Mouse (Mus musculus): ENCODE measurements around the gene Wdr90. TPM values are rescaled to one million over a fixed set of nuclear protein-coding genes. Genes with fewer than 3 reads are reported as not detected.
A peak's percentile ranks its signal among the peaks of the same experiment; 100 is the strongest.

Gene Wdr90
- polyA plus RNA-seq, 1 experiment from 2014 or later: 13.1 TPM

DNA sequence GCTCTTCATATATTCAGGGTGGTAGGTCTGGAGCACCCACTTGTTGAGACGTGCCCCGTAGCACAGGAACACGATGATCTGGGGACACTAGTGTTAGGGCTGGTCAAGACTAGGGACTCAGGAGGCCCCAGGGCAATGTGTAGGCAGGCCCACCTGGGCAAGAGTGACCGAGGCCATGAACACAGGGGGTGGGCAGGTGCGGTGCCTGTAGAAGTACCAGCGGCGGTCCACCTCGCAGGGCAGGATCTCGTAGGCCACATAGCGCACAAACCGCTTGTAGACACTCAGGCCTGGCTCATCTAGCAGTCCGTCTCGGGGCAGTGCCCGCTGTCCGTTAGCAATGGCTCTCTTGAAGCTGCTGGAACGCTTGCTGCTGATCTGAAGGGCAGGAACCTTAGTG, 25.5 kb downstream of the Wdr90 start:
- no peak overlapping the region; the same call in 1 of the 2 replicates for H3K9ac ChIP-seq (ENCODE audit: low read depth, low read length)
- H3K4me2 ChIP-seq (ENCODE audit: low read length): peak overlapping the region; percentile 85
- H3K4me1 ChIP-seq (ENCODE audit: control insufficient read depth, insufficient read depth, low read depth, low read length): peaks cover 60% of the 10 kb centered on the region
- ATAC-seq: no peak
- H3K36me3 ChIP-seq (ENCODE audit: control insufficient read depth, insufficient read depth, low read length): peaks cover 29% of the 10 kb centered on the region
- 92% methylated on average over 16 of the region's 16 CpGs for WGBS
- H3K9me3 ChIP-seq (ENCODE audit: control insufficient read depth, low read length): no peaks in the 10 kb centered on the region
- H3K4me3 ChIP-seq (ENCODE audit: low read length): peak overlapping the region; percentile 55; the same call in 1 of the 2 replicates
- peak overlapping the region; percentile 93 for H3K27ac ChIP-seq (ENCODE audit: low read depth, low read length)
- H3K27me3 ChIP-seq (replicated peaks; ENCODE audit: control insufficient read depth, insufficient read depth, low read length): no peaks in the 10 kb centered on the region

DNA sequence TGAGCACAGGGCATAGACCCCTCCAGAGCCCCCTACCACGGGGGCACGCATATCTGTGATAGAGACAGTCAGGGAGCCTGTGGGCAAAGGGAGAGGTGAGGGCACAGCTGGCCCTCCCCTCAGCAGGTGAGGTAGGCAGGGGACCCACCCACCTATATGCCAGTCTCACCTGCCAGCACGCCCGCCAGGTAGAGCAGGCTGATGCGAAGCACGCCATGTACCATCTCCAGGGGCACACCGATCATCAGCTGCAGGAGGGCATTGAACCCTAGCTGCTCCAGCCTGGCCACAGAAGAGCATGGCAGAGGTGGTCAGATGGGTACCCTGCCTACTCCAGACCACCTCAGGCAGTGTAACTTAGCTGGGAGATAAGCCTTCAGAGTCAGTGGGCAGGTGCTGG, 26.0 kb downstream of the Wdr90 start:
- WGBS: 97% methylated on average over 7 of the region's 7 CpGs
- no peak for ATAC-seq
- no peak overlapping the region for H3K27ac ChIP-seq (ENCODE audit: low read depth, low read length)

DNA sequence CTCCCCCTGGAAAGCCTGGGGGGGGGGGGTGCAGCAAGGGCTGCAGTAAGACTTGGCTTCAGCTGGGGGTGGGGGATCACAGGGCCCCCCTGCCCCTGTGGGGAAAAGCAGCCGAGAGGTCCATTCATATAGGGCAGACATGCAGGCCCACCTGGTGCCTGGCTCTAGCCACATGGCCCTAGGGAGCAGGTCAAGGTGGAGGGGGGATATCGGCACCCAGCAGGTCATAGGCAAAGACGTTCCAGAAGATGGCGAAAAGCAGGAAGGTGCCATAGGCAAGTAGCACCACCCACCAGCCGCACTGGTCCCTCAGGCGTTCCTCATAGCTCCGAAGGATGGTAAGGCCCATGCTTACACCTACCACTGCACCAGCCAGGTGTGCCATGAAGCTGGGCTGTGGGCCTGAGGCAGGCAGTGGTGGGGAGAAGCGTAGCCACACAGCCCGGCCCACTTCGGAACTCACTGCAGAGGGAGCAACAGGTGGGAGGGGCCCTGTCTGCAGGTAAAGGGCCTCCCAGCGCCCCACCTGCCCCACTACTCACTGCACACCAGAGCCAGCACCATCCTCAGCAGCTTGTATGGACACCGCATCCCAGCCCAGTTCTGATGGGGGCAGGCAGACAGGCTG, 26.6 kb downstream of the Wdr90 start:
- Histone ChIP-seq H3K9ac (ENCODE audit: low read depth, low read length) (peak overlapping the region; percentile 77), H3K4me1 (ENCODE audit: control insufficient read depth, insufficient read depth, low read depth, low read length) (peaks cover 70% of the 10 kb centered on the region), H3K36me3 (ENCODE audit: control insufficient read depth, insufficient read depth, low read length) (peaks cover 27% of the 10 kb centered on the region), H3K27ac (ENCODE audit: low read depth, low read length) (no peak overlapping the region; the same call in 1 of the 2 replicates), H3K27me3 (replicated peaks; ENCODE audit: control insufficient read depth, insufficient read depth, low read length) (no peaks in the 10 kb centered on the region), H3K4me3 (ENCODE audit: low read length) (peak overlapping the region; percentile 74; the same call in 1 of the 2 replicates), H3K4me2 (ENCODE audit: low read length) (peak overlapping the region; percentile 78), H3K9me3 (ENCODE audit: control insufficient read depth, low read length) (no peaks in the 10 kb centered on the region)
- 84% methylated on average over 12 of the region's 12 CpGs for WGBS
- no peak for ATAC-seq

More for the DNA sequence above, 26.0 kb downstream of the Wdr90 start:
- Histone ChIP-seq H3K27me3 (replicated peaks; ENCODE audit: control insufficient read depth, insufficient read depth, low read length) (no peaks in the 10 kb centered on the region), H3K36me3 (ENCODE audit: control insufficient read depth, insufficient read depth, low read length) (peaks cover 29% of the 10 kb centered on the region), H3K4me1 (ENCODE audit: control insufficient read depth, insufficient read depth, low read depth, low read length) (peaks cover 65% of the 10 kb centered on the region), H3K9me3 (ENCODE audit: control insufficient read depth, low read length) (no peaks in the 10 kb centered on the region), H3K4me3 (ENCODE audit: low read length) (no peak overlapping the region), H3K4me2 (ENCODE audit: low read length) (peak overlapping the region; percentile 5), H3K9ac (ENCODE audit: low read depth, low read length) (peak overlapping the region; percentile 38)

DNA sequence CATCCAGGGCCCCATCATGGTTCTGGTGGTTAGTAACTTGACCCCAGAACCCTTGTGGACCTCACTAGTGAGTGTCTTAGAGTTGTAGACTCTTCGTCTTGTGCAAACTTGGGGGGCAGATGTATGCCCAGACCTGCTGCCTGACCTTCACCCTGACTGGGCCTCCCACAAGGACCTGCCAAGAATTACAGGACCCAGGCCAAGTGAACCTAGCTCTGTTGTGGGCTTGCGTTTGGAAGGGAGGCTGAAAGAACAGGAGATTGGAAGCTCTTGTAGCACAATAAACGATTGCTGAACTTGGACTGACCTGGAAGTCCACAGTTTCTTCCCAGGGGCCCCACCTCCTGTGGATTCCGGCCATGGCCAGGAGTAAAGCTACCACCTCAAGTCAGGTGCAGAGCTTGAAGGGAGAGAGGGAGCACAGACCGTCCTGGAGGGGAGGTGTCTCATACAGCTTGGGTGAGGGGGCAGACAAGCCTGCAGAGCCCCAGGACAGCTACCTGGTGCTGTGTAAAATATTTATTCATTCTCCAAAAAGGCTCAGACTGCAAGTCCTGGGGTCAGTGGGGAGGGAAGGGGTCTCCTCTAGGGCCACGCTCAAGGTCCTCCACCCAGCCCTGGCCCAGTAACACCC, 27.2 kb downstream of the Wdr90 start:
- peaks cover 74% of the 10 kb centered on the region for H3K4me1 ChIP-seq (ENCODE audit: control insufficient read depth, insufficient read depth, low read depth, low read length)
- 49% methylated on average over 6 of the region's 6 CpGs for WGBS

DNA sequence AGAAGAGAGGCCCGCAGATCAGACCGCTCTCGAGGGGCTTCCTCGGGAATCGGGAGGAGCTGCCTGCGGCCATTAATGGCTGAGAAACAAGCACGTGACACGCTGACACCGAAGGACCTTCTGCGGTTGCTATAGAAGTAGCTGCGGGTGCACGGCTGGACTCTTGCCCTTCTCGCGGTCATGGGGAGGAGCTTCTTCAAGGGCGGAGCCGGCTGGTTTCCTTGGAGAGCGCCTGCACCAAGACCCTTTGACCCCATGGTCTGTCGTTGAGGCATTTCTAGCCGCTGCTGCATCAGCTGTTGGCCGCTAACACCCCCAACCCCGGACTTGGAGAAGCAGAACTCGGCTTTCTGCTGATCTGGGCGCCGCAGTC, 28.0 kb downstream of the Wdr90 start, which contains the start of gene Stub1:
Gene Stub1, minus strand, starts transcription at position 114 of the 373 bp plus-strand sequence.
- Histone ChIP-seq H3K9me3 (ENCODE audit: control insufficient read depth, low read length) (no peaks in the 10 kb centered on the region), H3K4me1 (ENCODE audit: control insufficient read depth, insufficient read depth, low read depth, low read length) (peaks cover 77% of the 10 kb centered on the region), H3K9ac (ENCODE audit: low read depth, low read length) (peak within 1 kb of the TSS; percentile 77), H3K27me3 (replicated peaks; ENCODE audit: control insufficient read depth, insufficient read depth, low read length) (no peaks in the 10 kb centered on the region), H3K4me3 (ENCODE audit: low read length) (peak within 1 kb of the TSS; percentile 74), H3K36me3 (ENCODE audit: control insufficient read depth, insufficient read depth, low read length) (peaks cover 18% of the 10 kb centered on the region), H3K4me2 (ENCODE audit: low read length) (peak within 1 kb of the TSS; percentile 78), H3K27ac (ENCODE audit: low read depth, low read length) (peak within 1 kb of the TSS; percentile 98)
- under 1% methylated on average over 24 of the region's 24 CpGs for WGBS
- peak; percentile 63 for ATAC-seq

More for the DNA sequence above, 27.2 kb downstream of the Wdr90 start:
- peak overlapping the region; percentile 98 for H3K27ac ChIP-seq (ENCODE audit: low read depth, low read length)
- peak overlapping the region; percentile 74 for H3K4me3 ChIP-seq (ENCODE audit: low read length)
- no peak for ATAC-seq
- no peaks in the 10 kb centered on the region for H3K27me3 ChIP-seq (replicated peaks; ENCODE audit: control insufficient read depth, insufficient read depth, low read length)
- H3K4me2 ChIP-seq (ENCODE audit: low read length): peak overlapping the region; percentile 78
- H3K36me3 ChIP-seq (ENCODE audit: control insufficient read depth, insufficient read depth, low read length): peaks cover 21% of the 10 kb centered on the region
- H3K9me3 ChIP-seq (ENCODE audit: control insufficient read depth, low read length): no peaks in the 10 kb centered on the region
- H3K9ac ChIP-seq (ENCODE audit: low read depth, low read length): peak overlapping the region; percentile 77

DNA sequence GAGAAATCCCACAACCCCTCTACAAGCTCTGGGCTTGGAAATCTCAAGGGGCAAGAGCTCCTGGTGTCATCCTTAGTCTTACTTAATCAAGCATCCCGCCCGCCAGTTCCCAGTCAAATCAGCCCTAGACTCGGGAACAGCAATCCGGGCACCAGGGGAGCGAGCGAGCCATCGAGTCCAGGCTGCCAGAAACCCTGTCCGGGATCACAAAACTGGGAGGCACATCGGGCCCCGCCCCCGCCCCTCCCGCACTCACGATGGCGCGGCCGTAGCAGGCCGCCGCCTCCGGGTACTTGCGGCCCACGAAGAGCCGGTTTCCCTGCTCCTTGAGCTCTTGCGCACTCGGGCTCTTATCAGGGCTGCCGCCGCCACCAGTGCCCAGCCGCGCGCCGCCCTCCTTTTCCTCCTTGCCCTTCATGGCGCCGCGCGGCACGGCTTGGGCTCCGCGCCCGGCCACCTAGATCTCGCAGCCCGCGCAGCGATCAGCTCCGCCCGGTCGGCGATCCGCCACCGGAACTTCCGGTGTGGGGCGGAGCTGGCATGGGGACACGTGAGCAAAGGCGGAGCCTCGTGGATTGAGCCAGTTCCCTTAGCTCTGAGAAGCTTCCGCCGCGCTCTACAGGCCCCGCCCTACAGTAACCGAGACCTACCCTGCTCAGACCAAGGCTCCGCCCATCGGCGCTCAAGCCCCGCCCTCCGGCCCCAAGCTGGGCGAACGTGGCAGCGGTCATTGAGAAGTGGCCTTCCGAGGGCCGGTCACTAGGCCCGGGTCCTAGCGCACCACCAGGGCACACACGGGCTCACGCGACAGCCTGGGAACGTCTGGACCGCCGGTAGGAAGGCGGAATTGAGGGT, 28.6 kb downstream of the Wdr90 start:
- ATAC-seq: peak; percentile 90
- peaks cover 18% of the 10 kb centered on the region for H3K36me3 ChIP-seq (ENCODE audit: control insufficient read depth, insufficient read depth, low read length)
- H3K27me3 ChIP-seq (replicated peaks; ENCODE audit: control insufficient read depth, insufficient read depth, low read length): no peaks in the 10 kb centered on the region
- H3K4me3 ChIP-seq (ENCODE audit: low read length): peak overlapping the region; percentile 74
- under 1% methylated on average over 75 of the region's 77 CpGs for WGBS
- no peaks in the 10 kb centered on the region for H3K9me3 ChIP-seq (ENCODE audit: control insufficient read depth, low read length)
- peak overlapping the region; percentile 98 for H3K27ac ChIP-seq (ENCODE audit: low read depth, low read length)
- peak overlapping the region; percentile 78 for H3K4me2 ChIP-seq (ENCODE audit: low read length)
- H3K9ac ChIP-seq (ENCODE audit: low read depth, low read length): peak overlapping the region; percentile 77
- H3K4me1 ChIP-seq (ENCODE audit: control insufficient read depth, insufficient read depth, low read depth, low read length): peaks cover 75% of the 10 kb centered on the region

DNA sequence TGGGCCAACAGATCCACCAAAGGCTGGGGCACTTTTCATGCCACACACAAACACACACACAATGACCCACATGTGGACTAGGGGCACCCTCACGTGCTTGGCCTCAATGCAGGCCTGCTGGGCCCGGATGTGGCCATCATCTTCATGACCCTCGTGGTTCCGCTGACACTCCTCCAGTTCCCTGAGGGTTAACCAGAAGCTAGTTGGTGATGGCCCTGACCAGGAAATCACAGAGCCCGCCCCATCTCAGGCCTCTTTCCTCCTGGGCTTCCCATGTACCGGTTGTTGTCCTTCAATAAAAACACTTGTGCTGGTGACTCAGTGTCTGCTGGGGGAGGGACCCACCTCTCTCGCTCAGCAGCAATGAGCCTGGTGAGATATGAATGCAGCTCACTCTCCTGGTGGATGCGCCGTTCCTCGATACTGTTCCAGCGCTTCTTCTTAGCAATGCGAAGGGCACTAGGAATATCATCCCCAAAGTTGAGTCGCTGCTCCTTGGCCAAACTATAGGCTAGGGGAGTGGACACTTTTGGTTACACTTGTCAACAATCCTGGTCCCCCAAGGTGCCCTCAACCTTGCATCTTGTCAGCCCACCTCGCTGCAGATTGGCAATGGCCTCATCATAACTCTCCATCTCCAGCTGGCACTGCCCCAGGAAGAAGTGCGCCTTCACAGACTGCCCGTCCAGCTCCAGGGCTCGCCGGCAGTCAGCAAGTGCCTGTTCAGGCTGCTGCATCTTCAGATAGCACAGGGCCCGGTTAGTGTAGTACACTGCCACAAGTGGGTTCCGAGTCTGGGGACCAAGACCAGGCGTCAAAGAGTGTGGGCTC, 29.6 kb downstream of the Wdr90 start:
- no peaks in the 10 kb centered on the region for H3K27me3 ChIP-seq (replicated peaks; ENCODE audit: control insufficient read depth, insufficient read depth, low read length)
- peak overlapping the region; percentile 76 for H3K9ac ChIP-seq (ENCODE audit: low read depth, low read length)
- peak overlapping the region; percentile 74 for H3K4me3 ChIP-seq (ENCODE audit: low read length)
- peaks cover 71% of the 10 kb centered on the region for H3K4me1 ChIP-seq (ENCODE audit: control insufficient read depth, insufficient read depth, low read depth, low read length)
- peak overlapping the region; percentile 98 for H3K27ac ChIP-seq (ENCODE audit: low read depth, low read length)
- H3K36me3 ChIP-seq (ENCODE audit: control insufficient read depth, insufficient read depth, low read length): peaks cover 22% of the 10 kb centered on the region
- 55% methylated on average over 21 of the region's 21 CpGs for WGBS
- H3K9me3 ChIP-seq (ENCODE audit: control insufficient read depth, low read length): no peaks in the 10 kb centered on the region
- peak overlapping the region; percentile 78 for H3K4me2 ChIP-seq (ENCODE audit: low read length)
- no peak for ATAC-seq

DNA sequence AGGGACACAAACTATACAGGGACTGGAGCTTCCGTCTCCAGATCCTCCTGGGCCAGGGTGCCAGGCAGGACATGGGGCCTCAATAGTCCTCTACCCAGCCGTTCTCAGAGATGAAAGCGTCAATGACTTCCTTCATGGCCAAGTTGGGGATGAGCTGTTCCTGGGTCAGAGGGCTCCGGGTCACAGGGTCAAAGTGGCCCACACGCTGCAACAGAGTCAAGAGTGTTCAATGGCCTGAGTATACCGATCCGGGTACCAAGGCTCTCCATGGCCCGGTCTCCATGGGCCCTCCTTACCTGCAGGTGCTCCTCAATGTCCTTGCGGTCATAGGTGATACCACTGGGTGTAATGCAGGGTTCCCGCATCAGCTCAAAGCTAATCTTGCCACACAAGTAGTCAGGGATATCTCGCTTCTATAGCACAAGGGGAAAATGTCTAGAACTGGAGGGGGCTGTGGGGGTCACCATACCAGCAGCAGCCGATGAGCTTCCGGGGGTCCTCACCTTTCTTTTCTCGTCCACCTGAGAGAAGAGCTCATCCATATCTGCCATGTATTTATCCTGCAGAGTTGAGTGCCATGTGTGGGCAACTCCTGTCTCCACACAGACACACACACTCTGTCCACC, 30.4 kb downstream of the Wdr90 start:
- H3K4me1 ChIP-seq (ENCODE audit: control insufficient read depth, insufficient read depth, low read depth, low read length): peaks cover 67% of the 10 kb centered on the region
- H3K4me3 ChIP-seq (ENCODE audit: low read length): peak overlapping the region; percentile 74; the same call in 1 of the 2 replicates
- peaks cover 24% of the 10 kb centered on the region for H3K36me3 ChIP-seq (ENCODE audit: control insufficient read depth, insufficient read depth, low read length)
- H3K9ac ChIP-seq (ENCODE audit: low read depth, low read length): no peak overlapping the region
- H3K4me2 ChIP-seq (ENCODE audit: low read length): peak overlapping the region; percentile 78
- H3K27ac ChIP-seq (ENCODE audit: low read depth, low read length): no peak overlapping the region
- no peaks in the 10 kb centered on the region for H3K27me3 ChIP-seq (replicated peaks; ENCODE audit: control insufficient read depth, insufficient read depth, low read length)
- no peak for ATAC-seq
- 85% methylated on average over 14 of the region's 14 CpGs for whole genome bisulfite sequencing
- H3K9me3 ChIP-seq (ENCODE audit: control insufficient read depth, low read length): no peaks in the 10 kb centered on the region
